Mouse (Mus musculus): ENCODE measurements around the gene Rfx1. TPM values are rescaled to one million over a fixed set of nuclear protein-coding genes. Genes with fewer than 3 reads are reported as not detected.
A peak's percentile ranks its signal among the peaks of the same experiment; 100 is the strongest.

Rfx1 gene
- total RNA-seq, 2 experiments from 2014 or later, result 20.1 to 21.0 TPM

DNA sequence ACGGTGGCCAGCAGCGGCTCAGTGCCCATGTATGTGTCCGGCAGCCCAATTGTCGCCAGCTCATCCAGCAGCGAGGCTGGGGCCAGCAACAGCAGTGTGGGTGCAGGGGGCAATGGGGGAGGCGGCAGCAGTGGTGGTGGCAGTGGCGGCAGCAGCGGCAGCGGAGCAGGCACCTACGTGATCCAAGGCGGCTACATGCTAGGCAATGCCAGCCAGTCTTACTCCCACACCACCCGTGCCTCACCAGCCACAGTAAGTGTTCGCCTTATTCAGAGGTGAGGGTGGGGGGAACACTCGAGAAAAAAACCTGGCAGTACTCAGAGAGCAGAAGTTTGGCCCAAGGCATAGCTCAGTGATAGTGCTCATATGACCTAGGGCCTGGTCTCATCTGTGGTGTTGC lies 21.2 kb downstream of the Rfx1 start:
- DNase-seq (ENCODE audit: low spot score in 2 of 2), result no peak

DNA sequence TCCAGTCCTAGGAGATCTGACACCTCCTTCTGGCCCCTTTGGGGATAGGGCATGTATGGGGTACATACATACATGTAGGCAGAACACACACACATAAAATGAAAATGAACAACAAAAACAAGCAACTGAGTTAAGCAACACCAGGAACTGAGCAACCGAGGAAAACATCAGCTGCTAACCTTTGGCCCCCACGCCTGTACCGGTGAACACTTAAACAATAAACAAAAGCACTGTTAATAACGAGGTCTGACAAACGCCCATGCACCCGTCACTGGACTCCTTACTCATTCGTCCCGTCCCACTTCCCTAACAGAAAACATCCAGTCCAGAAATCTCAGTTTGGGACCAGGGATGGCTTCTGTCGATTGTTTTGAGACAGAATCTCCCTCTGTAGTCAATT lies 22.6 kb downstream of the Rfx1 start:
- no peak for DNase-seq (ENCODE audit: low spot score in 2 of 2)

DNA sequence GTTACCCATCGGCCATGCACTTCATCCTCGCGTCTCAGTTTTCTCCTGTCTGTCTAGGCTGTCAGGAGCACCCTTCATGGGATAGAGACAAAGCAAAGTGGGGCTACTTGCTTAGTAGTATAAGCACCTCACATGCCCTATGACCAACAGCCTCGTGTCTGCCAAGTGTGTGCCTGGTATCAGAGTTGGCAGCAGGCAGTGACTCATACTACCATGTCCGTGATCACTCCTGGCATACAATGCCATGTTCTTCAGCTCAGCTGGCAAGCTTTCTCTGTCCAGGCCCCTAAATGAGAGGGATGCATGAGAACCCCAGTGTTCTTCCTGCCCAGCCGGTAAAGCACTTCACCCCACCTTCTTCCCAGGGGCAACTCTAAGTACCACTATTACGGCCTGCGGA lies 24.0 kb downstream of the Rfx1 start:
- no peak for DNase-seq (ENCODE audit: low spot score in 2 of 2)

DNA sequence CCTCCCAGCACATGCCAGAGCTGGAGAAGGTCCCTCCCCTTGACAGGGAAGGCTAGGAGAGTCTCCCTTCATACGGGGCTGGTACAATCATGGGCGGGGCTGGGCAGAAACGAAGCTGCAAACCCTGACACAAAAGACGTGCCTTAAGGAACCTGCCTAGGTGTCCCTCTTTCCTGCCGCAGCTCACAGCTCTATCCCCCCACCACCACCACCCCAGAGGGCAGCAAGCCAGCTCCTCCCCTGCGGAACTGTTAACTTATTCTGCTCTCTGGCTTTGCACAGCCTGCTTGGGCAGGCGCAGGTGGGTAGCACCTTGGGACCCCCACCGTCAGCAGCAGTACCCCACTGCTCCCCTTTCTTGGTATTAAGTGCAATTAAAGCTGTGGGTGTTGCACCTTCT lies 29.4 kb downstream of the Rfx1 start:
- DNase-seq (ENCODE audit: low spot score in 2 of 2), result no peak

DNA sequence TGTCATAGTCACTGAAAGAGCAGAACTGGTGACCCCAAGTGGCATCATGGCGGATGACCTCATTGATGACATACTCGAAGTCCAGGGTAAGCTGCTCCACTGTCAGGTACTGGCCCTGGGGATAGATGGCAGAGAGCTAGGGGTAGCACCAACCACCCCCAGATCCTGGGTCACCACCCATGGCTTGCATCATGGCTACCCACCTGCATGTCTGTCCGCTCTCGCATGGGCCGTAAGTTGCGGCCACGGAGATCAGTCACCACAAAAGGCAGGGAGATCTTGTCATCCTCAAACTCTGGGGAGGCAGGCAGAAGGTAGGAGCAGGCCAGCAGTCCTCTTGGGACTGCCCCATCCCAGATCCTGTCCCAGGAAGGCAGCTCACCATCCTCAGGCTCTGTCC lies 31.7 kb downstream of the Rfx1 start:
- no peak for DNase-seq (ENCODE audit: low spot score in 2 of 2)

DNA sequence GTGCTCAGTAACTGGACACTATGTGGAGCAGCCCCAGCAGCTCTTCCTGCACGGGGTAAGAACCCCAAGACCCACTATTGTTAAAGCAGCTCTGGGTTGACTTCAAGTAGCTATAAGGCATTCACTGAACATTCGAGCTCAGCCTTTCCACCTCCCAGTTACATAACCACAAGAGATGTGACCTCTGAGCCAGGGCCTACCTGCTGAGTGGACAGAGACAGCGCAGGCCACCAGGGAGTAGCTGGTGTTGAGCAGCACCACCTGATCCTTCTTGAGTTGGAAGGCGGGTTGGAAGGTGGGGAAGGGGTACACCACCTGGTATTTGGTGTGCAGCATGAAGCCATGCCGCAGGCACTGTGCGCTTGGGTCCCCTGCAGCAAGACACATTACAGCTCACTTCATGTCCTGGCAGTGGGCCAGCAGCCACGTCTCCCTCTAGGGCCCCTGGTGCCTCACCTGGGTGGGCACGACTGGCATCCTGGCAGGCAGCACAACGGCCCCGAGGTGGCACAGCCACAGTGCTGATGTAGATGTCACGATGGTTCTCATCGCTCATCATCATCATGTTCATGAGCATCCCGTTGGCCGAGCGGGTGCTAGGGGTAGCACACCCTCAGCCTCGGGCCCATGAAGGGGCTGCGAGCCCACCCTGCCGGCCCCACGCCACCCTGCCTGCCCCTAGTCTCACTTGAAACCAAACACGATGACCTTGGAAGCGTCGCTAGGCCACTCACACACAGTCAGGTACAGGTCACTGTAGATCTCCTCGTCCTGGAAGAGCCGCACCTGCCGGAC lies 35.0 kb downstream of the Rfx1 start:
- no peak for DNase-seq (ENCODE audit: low spot score in 2 of 2)

DNA sequence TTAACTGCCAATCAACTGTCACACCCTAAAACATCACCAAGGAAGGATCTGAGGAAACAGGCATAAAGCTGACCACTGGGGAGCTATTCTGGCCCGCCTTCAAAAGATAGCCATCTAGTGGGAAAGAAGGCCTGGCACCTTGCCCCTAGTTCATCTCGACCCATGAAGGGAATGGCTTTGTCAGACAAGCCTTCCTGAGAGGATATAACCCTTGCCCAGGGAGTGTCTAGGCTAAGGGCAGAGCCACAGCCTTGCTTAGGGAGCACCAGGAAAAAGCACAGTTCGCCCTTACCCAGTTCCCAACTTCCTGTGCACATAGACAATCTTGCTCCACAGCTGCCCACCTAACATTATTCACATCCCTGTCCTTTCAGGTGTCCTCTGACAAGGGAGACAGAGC lies 37.0 kb downstream of the Rfx1 start:
- DNase-seq (ENCODE audit: low spot score in 2 of 2), result no peak

DNA sequence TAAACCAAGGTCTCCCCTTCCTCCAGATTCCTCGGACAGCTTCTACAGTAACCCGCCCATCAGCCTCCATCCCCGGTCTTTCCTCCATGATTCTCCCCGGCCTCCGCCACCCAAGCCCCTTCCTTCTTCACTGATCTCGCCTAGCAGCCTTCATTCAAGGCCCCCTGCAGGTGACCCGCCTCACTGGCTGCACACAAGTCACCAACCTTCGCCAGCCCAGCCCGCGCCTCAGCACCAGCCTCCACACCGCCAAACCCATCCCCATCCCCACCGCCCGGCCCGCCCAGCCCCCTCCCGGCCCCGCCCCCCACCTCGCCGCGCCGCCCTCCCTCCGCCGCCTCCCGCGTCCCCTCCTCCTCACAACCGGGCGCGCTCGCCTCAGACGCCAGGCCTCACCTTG lies 37.6 kb downstream of the Rfx1 start:
- DNase-seq (ENCODE audit: low spot score in 2 of 2), result peak in 1 of 2 experiments; percentile 57

DNA sequence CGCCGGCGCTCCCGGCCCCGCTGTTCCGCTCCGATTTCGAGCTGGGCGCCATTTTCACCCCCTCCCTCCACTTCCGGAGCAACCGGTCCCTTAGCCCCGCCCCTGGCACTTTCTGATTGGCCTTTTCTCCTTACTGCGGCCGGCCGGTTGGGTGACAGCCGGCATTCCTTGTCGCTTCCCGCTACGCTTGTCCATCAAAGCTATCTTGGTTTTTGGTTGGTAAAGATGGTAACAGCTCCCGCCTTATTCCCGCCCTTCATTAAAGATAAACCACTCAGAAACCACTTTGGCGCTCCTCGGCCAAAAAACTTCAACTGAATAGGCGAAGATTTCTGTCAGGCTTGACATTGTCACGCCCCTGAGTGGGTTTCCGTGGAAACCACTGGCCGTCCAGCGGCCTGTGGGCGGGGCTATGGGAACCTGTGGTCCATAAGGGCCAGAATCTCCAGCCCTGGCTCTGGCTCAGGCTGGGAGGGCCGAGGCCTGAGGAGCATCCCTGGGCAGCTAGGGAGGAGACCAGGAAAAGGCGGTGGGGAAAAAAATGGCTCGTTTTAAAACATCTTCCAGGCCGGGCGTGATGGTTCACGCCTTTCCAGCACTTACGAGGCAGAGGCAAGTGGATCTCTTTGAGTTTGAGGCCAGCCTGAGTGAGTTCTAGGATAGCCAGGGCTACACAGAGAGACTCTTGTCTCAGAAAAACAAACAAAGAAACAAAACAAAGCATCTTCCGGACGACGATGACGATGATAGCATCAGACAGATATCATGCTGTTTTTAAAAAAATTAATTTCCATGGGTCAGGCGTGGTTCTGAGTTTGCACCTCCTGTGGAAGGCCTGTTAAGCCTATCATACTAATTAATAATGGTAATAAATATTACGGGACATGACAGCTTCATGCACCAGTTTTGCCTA lies 38.3 kb downstream of the Rfx1 start, which contains the start of gene Dcaf15:
Gene Dcaf15 (minus strand): TSS at position 72 of the 913 bp plus-strand sequence.
- DNase-seq (ENCODE audit: low spot score in 2 of 2), result peak; percentile 95 to 98

DNA sequence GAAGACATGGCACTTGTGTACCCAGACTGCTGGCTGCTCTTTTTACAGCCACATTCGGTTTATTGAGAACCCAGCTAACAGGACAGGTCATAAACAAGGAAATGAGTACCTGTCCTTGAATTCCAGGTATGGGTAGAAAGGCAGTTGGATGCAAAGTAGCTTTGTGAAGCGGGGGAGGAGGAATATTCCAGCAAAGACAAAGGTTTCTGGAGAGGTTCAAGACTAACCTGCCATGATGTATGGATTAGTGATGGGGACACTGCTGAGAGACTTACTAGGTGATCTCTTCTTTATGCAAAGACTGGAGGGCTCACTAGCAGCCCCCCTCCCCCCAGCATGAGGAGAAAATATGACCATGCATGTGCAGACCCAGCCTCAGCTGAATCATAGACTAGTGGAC lies 39.0 kb downstream of the Rfx1 start:
- DNase-seq (ENCODE audit: low spot score in 2 of 2), result no peak

DNA sequence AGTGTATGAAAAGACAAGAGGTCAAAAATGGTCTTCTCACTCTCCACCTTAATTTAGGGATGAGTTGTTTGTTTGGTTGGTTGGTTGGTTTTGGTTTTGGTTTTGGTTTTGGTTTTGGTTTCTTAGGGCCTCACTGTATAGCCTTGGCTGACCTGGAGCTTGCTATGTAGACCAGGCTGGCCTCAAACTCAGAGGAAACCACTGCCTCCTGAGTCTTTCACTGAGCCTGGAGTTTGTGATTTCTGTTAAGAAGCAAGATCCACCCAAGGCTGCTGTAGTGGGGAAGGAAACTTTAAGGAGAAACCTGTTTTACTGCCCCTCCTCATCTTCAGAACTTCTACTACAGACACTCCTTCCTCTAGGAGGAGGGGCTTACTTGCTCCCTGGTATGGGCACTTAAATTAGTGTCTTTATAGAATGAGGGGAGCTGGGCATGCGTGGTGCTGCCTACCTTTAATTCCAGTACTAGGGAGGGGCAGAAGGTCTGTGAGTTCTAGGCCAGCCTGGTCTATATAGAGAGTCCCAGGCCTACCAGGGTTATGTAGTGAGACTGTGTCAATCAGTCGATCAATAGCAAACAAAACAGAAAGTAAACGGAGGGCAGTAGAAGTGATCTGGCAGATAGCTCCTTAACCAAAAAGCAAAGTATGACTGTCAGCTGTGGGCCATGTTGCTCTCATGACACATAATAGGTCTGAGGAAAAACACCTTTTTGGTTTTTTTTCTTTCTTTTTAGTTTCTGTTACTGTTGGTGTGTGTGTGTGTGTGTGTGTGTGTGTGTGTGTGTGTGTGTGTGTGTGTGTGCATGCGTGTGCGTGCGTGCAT lies 39.8 kb downstream of the Rfx1 start:
- DNase-seq (ENCODE audit: low spot score in 2 of 2), result no peak

DNA sequence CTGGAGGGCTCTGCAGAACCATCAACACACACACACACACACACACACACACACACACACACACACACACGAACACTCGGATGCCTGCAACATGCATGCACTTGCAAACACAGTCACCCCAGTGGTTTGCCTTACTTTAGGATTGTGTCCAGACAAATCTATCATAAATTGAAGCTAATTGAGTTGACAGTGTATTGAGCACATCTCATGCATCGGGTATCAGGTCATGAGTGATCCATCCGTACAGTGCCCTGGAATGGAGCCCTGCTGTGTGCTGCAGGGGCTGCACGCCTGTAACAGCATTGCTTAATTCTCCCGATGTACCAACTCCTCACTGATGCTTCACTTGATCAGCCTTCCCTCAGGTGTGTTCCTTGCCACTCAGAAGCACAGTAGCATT lies 49.0 kb downstream of the Rfx1 start:
- no peak for DNase-seq (ENCODE audit: low spot score in 2 of 2)

DNA sequence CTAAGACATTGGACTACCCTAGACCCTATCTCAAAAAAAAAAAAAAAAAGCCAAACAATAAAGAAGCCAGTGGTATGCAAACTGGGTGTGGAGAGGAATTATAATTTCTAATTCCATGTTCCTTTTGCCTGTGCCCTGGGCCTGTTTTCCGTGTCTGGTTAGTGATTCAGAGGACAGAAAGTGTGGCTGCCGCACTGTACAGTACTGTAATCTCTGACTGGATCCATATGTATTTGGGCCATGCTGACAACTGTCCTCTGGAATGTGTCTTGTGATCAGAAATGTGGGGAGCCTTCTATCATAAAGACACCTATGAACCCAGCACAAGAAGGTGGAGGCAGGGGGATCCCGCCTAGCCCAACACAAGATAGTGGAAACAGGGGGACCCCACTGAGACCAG lies 55.5 kb downstream of the Rfx1 start:
- DNase-seq (ENCODE audit: low spot score in 2 of 2), result no peak

DNA sequence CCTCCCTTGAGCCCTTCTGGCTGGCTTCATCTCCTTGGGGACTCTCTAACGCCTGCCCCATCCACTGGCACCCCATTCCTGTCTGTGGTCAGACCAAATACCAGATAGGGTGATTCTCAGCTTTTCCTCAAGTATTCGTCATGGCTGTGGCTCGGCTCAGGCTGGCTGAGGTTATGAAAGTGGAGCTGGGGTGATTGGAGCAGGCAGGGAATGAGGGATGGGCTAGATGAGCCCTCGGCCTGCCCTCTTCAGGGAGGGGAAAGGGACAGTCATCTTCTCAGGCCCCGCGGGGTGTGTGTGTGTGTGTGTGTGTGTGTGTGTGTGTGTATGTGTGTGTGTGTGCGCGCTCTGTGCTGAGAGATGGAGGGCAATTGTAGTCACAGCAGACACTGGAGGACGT lies 59.0 kb downstream of the Rfx1 start, which contains the start of gene Podnl1:
Gene Podnl1 (plus strand): TSS at position 334 of the 400 bp plus-strand sequence.
- no peak for DNase-seq (ENCODE audit: low spot score in 2 of 2)

DNA sequence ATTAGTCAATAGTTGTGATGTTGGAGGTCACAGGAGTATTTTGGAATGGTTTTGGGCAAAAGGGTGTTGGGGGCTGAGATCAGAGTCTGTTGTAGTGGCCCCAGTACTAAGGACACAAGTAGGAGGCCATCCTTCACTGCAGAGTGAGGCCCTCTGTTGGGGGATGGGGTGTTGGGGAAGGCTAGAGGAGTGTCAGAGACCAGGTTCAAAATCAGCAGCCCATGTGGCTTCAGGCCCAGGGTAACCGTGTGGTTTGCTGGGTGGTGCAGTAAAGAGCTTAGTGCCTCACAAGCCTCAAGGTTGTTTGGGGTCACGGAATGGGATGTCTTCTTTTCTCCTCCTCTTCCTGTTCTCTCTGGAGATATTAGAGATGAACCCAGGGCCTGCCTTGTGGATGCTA lies 60.1 kb downstream of the Rfx1 start:
- DNase-seq (ENCODE audit: low spot score in 2 of 2), result no peak

DNA sequence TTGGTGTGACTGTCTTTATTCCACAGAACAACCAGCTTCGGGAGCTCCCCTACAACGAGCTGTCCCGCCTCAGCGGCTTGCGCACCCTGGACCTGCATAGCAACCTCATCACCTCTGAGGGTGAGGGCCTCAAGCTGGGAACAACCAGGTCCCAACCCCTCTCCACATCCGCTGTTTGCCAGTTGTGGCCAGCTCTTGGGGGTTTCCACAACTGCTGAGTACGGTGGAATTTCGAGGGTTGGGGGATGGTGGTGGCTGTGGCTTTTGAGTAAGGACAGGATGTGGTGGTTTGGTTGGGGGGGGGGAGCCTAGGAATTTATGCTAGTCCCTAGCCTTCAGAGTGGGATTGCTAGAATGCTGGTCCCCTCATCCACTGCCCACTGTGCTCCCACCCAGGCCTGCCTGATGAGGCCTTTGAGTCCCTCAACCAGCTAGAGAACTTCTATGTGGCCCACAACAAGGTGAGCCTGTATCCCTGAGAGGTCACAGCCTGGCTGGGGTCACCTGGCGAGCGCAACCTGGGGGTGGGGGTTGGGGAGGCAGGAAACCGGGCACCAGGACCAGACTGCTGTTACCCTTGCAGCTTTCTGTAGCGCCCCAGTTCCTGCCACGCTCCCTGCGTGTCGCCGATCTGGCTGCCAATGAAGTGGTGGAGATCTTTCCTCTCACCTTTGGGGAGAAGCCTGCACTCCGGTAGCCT lies 60.7 kb downstream of the Rfx1 start:
- DNase-seq (ENCODE audit: low spot score in 2 of 2), result no peak

DNA sequence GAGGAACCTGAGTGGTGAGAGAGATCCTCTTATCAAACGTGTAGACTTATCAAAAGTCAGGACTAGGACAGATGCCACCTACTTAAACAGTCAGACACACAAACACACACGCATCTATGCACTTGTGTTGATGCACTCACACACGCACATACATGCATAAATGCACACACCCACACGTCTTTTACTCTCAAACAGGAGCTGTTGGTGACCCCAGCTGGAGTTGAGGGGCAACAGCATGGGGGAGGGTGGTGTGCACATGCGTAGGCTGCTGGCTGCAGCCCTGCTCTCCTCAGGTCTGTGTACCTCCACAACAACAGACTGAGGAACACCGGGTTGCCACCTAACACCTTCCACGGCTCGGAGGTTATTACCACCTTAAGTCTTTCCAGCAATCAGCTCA lies 61.6 kb downstream of the Rfx1 start:
- DNase-seq (ENCODE audit: low spot score in 2 of 2), result no peak

DNA sequence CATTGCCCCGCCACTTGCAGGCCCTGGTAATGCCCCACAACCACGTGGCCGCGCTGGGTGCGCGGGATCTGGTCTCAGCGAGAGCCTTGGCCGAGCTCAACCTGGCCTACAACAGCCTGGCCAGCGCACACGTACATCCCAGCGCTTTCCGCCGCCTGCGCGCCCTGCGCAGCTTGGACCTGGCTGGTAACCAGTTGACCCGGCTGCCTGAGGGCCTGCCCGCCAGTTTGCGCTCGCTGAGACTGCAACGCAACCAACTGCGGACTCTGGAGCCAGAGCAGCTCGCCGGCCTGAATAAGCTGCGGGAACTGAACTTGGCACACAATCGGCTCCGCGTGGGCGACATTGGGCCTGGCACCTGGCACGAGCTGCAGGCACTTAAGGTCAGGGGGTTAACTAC lies 64.2 kb downstream of the Rfx1 start:
- no peak for DNase-seq (ENCODE audit: low spot score in 2 of 2)

DNA sequence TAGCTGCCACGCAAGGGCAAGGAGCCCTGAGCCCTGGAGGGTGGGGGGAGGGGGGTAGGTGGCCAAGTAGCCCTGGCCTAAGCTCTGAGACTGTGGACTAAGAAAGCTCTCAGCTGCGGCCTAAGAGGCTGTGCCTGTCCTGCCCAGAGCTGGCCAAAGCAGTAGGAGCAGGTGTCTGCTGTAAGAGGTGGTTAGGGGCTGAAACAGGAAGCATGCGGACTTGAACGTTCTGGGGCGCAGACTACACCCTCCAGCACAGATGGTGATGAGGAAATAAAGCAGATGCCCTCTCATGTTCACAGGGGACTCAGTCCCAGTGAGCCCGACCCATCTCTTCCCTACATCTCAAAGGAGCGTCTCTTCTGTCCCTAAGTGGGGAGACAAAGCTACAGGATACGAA lies 65.6 kb downstream of the Rfx1 start:
- no peak for DNase-seq (ENCODE audit: low spot score in 2 of 2)

DNA sequence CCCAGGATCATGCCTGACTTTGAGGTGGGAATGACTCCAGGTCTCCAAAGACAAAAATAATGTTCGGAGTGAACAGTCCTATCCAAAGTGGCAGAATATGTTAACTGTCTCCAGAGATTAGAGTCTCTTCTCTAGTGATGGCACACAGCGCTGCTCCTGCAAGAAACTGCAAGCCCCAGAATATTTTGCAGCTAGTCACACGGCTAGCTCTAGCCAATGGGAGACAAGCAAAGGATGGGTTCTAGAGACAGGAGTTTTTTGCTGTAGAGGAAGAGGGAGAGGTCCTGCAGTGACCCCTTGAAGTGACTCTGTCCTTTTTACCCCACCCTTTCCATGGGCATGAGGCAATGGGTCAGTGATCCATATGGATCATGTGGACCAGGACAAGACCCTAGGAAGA lies 71.2 kb downstream of the Rfx1 start:
- DNase-seq (ENCODE audit: low spot score in 2 of 2), result no peak

DNA sequence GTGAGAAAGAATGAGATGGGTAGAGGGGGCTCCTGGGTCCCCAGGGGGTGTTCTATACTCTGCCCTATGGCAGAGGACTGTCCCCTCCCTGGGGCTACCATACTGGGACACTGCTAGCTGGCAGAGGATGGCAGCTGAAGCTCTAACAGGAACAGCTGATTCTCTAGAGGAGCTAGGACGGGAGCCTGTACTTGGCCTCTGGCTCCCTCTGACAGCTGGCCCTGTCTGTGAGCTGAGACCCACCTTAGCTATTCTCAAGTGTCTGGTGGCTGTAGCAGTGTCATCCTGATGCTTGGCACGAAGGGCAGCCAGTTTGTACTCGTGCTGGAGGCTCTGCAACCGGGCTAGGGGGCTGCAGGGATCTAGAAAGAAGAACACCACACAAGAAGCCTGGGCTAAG lies 74.2 kb downstream of the Rfx1 start:
- DNase-seq (ENCODE audit: low spot score in 2 of 2), result no peak
